Mouse (Mus musculus): ENCODE data around the gene H2-K1. TPM values are rescaled to one million over a fixed set of nuclear protein-coding genes. Genes with fewer than 3 reads are reported as not detected.

Gene H2-K1
- polyA plus RNA-seq, 1 experiment from 2014 or later = 100 TPM

GRCm38 (mm10) chr17:33980181-33981035, 19.7 kb downstream of the H2-K1 start:
- no peak overlapping the region; the same call in 1 of the 2 replicates for H3K9ac ChIP-seq (ENCODE audit: low read length)
- H3K4me3 ChIP-seq (ENCODE audit: low read length) = no peak overlapping the region
- peak overlapping the region; percentile 75; the same call in 1 of the 2 replicates for H3K4me2 ChIP-seq (ENCODE audit: low read depth, low read length)
- H3K27me3 ChIP-seq (ENCODE audit: control insufficient read depth, insufficient read depth, low read length) = peaks cover 36% of the 10 kb centered on the region
- ATAC-seq (replicated peaks; ENCODE audit: extremely low read depth, insufficient read depth, low FRiP score) = peak; percentile 5; the same call in 1 of the 2 replicates
- 69% methylated on average over 19 of the region's 19 CpGs for WGBS
- H3K36me3 ChIP-seq (ENCODE audit: control insufficient read depth, insufficient read depth) = no peaks in the 10 kb centered on the region
- peaks cover 16% of the 10 kb centered on the region for H3K4me1 ChIP-seq (ENCODE audit: control insufficient read depth, insufficient read depth, low read length)
- H3K9me3 ChIP-seq (replicated peaks; ENCODE audit: control insufficient read depth, low read length) = no peaks in the 10 kb centered on the region
- H3K27ac ChIP-seq (ENCODE audit: low read length) = peak overlapping the region; percentile 50

- Histone ChIP-seq H3K36me3 (ENCODE audit: control insufficient read depth, insufficient read depth) (no peaks in the 10 kb centered on the region), H3K9me3 (replicated peaks; ENCODE audit: control insufficient read depth, low read length) (no peaks in the 10 kb centered on the region), H3K27ac (ENCODE audit: low read length) (no peak overlapping the region), H3K9ac (ENCODE audit: low read length) (no peak overlapping the region), H3K27me3 (ENCODE audit: control insufficient read depth, insufficient read depth, low read length) (peaks cover 36% of the 10 kb centered on the region), H3K4me2 (ENCODE audit: low read depth, low read length) (no peak overlapping the region), H3K4me3 (ENCODE audit: low read length) (no peak overlapping the region), H3K4me1 (ENCODE audit: control insufficient read depth, insufficient read depth, low read length) (peaks cover 16% of the 10 kb centered on the region)
- no peak for ATAC-seq (replicated peaks; ENCODE audit: extremely low read depth, insufficient read depth, low FRiP score)
- 52% methylated on average over 6 of the region's 6 CpGs for WGBS
Observed at GRCm38 (mm10) chr17:33979512-33980050, 20.6 kb downstream of the H2-K1 start.

GRCm38 (mm10) chr17:33978631-33979031, 21.5 kb downstream of the H2-K1 start:
- no peaks in the 10 kb centered on the region for H3K36me3 ChIP-seq (ENCODE audit: control insufficient read depth, insufficient read depth)
- ATAC-seq (replicated peaks; ENCODE audit: extremely low read depth, insufficient read depth, low FRiP score) = 0 out of 2 replicates have a peak, but pooled peaks have one; percentile 10
- WGBS = under 1% methylated on average over 17 of the region's 17 CpGs
- no peak overlapping the region for H3K27ac ChIP-seq (ENCODE audit: low read length)
- peak overlapping the region; percentile 64 for H3K4me2 ChIP-seq (ENCODE audit: low read depth, low read length)
- H3K4me1 ChIP-seq (ENCODE audit: control insufficient read depth, insufficient read depth, low read length) = peaks cover 16% of the 10 kb centered on the region
- H3K27me3 ChIP-seq (ENCODE audit: control insufficient read depth, insufficient read depth, low read length) = peaks cover 38% of the 10 kb centered on the region
- peak overlapping the region; percentile 52 for H3K4me3 ChIP-seq (ENCODE audit: low read length)
- H3K9ac ChIP-seq (ENCODE audit: low read length) = peak overlapping the region; percentile 34
- H3K9me3 ChIP-seq (replicated peaks; ENCODE audit: control insufficient read depth, low read length) = no peaks in the 10 kb centered on the region

DNA sequence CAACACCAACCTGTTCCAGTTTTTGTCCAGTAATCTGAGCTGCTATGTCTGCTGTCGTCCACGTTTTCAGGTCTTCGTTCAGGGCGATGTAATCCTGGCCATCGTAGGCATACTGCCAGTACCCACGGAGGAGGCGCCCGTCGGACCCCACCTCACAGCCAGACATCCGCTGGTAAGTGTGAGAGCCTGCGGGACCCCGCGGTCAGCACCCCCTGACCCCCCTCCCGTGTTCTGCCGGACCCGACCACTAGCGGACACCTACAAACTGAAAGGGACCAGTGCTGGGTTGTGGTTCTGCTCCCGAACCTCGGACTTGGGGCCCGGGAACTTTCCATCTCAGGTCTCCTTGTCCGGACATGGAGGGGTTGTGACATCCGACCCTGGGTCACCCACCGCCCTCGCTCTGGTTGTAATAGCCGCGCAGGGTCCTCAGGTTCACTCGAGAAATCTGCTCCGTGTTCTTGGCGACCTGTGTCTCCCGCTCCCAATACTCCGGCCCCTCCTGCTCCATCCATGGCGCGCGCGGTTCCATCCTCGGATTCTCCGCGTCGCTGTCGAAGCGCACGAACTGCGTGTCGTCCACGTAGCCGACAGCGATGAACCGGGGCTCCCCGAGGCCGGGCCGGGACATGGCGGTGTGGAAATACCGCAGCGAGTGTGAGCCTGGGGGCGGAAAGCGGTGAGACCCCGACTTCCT, 22.1 kb downstream of the H2-K1 start:
- no peak for ATAC-seq (replicated peaks; ENCODE audit: extremely low read depth, insufficient read depth, low FRiP score)
- Histone ChIP-seq H3K9ac (ENCODE audit: low read length) (peak overlapping the region; percentile 34), H3K4me1 (ENCODE audit: control insufficient read depth, insufficient read depth, low read length) (peaks cover 16% of the 10 kb centered on the region), H3K27ac (ENCODE audit: low read length) (no peak overlapping the region), H3K27me3 (ENCODE audit: control insufficient read depth, insufficient read depth, low read length) (peaks cover 38% of the 10 kb centered on the region), H3K9me3 (replicated peaks; ENCODE audit: control insufficient read depth, low read length) (no peaks in the 10 kb centered on the region), H3K4me2 (ENCODE audit: low read depth, low read length) (peak overlapping the region; percentile 64), H3K36me3 (ENCODE audit: control insufficient read depth, insufficient read depth) (no peaks in the 10 kb centered on the region), H3K4me3 (ENCODE audit: low read length) (peak overlapping the region; percentile 52)
- 2% methylated on average over 57 of the region's 57 CpGs for WGBS

DNA sequence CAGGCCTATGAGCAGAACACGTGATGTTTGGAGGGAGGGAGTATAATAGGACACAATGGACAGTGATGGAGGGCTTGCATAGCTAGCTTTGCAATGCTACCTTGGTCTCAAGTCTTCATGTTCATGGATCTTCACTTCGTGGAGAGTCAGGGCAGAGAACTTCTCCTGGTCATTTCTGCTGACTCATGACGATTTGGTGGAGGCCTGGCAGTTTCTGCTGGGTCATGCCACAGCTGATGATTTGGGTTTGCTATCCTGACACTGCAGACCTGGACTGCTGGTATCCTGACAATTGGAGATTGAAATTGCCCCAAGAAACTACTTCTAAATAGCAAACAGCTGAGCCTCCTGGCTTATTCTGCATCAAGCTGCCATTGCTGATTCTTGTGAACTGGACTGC, 26.6 kb downstream of the H2-K1 start:
- Histone ChIP-seq H3K4me2 (ENCODE audit: low read depth, low read length) (no peak overlapping the region), H3K4me1 (ENCODE audit: control insufficient read depth, insufficient read depth, low read length) (peaks cover 7% of the 10 kb centered on the region), H3K27ac (ENCODE audit: low read length) (no peak overlapping the region), H3K4me3 (ENCODE audit: low read length) (no peak overlapping the region), H3K9me3 (replicated peaks; ENCODE audit: control insufficient read depth, low read length) (peaks cover 8% of the 10 kb centered on the region), H3K27me3 (ENCODE audit: control insufficient read depth, insufficient read depth, low read length) (peaks cover 22% of the 10 kb centered on the region), H3K36me3 (ENCODE audit: control insufficient read depth, insufficient read depth) (no peaks in the 10 kb centered on the region), H3K9ac (ENCODE audit: low read length) (no peak overlapping the region)
- ATAC-seq (replicated peaks; ENCODE audit: extremely low read depth, insufficient read depth, low FRiP score) = no peak
- 57% methylated on average over 3 of the region's 3 CpGs for WGBS

DNA sequence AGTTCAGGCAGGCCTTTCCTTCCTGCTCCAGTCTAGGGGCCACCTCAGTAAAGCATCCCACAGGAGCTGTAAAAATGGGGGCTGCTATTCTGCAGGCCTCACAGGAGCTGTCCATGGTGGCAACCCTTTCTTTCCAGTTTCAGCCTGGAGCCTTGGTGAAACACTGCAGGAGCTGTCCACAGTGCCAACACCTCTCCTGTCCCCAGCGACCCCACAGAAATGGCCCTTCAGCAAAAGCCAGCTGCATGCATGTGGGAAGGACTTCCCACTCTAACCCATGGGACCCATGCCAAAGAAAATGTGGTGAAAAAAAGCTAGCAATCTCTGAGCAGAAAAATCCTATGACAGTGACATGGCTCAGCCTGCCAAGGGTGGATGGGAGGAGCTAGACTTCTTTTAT, 27.5 kb downstream of the H2-K1 start:
- H3K9me3 ChIP-seq (replicated peaks; ENCODE audit: control insufficient read depth, low read length) = peaks cover 8% of the 10 kb centered on the region
- H3K4me1 ChIP-seq (ENCODE audit: control insufficient read depth, insufficient read depth, low read length) = no peaks in the 10 kb centered on the region
- no peak for ATAC-seq (replicated peaks; ENCODE audit: extremely low read depth, insufficient read depth, low FRiP score)
- H3K27me3 ChIP-seq (ENCODE audit: control insufficient read depth, insufficient read depth, low read length) = peaks cover 14% of the 10 kb centered on the region
- H3K4me2 ChIP-seq (ENCODE audit: low read depth, low read length) = no peak overlapping the region
- 3% methylated on average over 1 of the region's 1 CpGs for WGBS
- H3K9ac ChIP-seq (ENCODE audit: low read length) = no peak overlapping the region
- H3K4me3 ChIP-seq (ENCODE audit: low read length) = no peak overlapping the region
- no peaks in the 10 kb centered on the region for H3K36me3 ChIP-seq (ENCODE audit: control insufficient read depth, insufficient read depth)
- no peak overlapping the region for H3K27ac ChIP-seq (ENCODE audit: low read length)

GRCm38 (mm10) chr17:33969394-33969793, 30.8 kb downstream of the H2-K1 start:
- Histone ChIP-seq H3K4me3 (ENCODE audit: low read length) (no peak overlapping the region), H3K9me3 (replicated peaks; ENCODE audit: control insufficient read depth, low read length) (peaks cover 8% of the 10 kb centered on the region), H3K4me1 (ENCODE audit: control insufficient read depth, insufficient read depth, low read length) (no peaks in the 10 kb centered on the region), H3K27ac (ENCODE audit: low read length) (no peak overlapping the region), H3K9ac (ENCODE audit: low read length) (no peak overlapping the region), H3K4me2 (ENCODE audit: low read depth, low read length) (no peak overlapping the region), H3K27me3 (ENCODE audit: control insufficient read depth, insufficient read depth, low read length) (0 out of 2 replicates have a peak, but pooled peaks cover 2% of the 10 kb centered on the region), H3K36me3 (ENCODE audit: control insufficient read depth, insufficient read depth) (no peaks in the 10 kb centered on the region)
- 71% methylated on average over 4 of the region's 4 CpGs for WGBS
- ATAC-seq (replicated peaks; ENCODE audit: extremely low read depth, insufficient read depth, low FRiP score) = no peak

DNA sequence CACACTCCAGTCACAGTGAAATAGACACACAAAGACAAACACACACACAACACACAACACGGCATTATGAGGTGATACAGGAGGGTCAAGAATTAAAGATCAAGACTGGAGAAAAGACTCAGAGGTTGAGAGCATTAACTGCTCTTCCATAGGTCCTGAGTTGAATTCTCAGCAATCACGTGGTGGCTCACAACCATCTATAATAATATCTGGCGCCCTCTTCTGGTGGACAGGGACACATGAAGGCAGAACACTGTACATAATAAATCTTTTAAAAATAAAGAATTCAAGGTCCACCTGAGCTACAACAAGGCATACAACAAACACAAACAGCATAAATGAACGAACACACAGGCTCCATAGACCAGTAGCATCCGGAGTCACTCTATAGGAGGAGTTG, 31.2 kb downstream of the H2-K1 start:
- peaks cover 8% of the 10 kb centered on the region for H3K9me3 ChIP-seq (replicated peaks; ENCODE audit: control insufficient read depth, low read length)
- no peaks in the 10 kb centered on the region for H3K4me1 ChIP-seq (ENCODE audit: control insufficient read depth, insufficient read depth, low read length)
- H3K27me3 ChIP-seq (ENCODE audit: control insufficient read depth, insufficient read depth, low read length) = no peaks in the 10 kb centered on the region
- H3K9ac ChIP-seq (ENCODE audit: low read length) = no peak overlapping the region
- H3K4me2 ChIP-seq (ENCODE audit: low read depth, low read length) = no peak overlapping the region
- no peak; the same call in 1 of the 2 replicates for ATAC-seq (replicated peaks; ENCODE audit: extremely low read depth, insufficient read depth, low FRiP score)
- WGBS = 31% methylated on average over 5 of the region's 5 CpGs
- no peaks in the 10 kb centered on the region for H3K36me3 ChIP-seq (ENCODE audit: control insufficient read depth, insufficient read depth)
- no peak overlapping the region for H3K4me3 ChIP-seq (ENCODE audit: low read length)
- no peak overlapping the region for H3K27ac ChIP-seq (ENCODE audit: low read length)

DNA sequence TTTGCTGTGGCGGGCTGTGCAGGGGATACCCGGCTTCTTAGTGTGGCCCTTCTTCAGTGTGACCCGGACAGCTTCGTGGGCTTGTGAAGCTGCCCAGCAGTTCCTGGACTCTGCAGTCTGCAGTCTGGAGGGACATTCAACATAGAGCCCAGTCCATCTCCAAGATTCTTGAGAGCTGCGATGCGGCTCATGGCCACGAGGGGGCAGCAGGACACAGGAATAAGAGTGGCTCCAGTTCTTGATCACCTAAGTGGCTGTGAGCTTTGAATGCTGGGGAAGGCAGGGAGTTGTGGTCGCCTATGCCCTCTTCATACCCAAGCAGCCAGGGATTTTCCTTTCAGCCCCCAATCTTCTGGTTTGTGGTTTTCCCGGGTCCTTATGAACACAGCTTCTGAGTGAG, 31.7 kb downstream of the H2-K1 start:
- ATAC-seq (replicated peaks; ENCODE audit: extremely low read depth, insufficient read depth, low FRiP score) = peak; percentile 70
- Histone ChIP-seq H3K27me3 (ENCODE audit: control insufficient read depth, insufficient read depth, low read length) (no peaks in the 10 kb centered on the region), H3K4me3 (ENCODE audit: low read length) (no peak overlapping the region), H3K9ac (ENCODE audit: low read length) (no peak overlapping the region), H3K9me3 (replicated peaks; ENCODE audit: control insufficient read depth, low read length) (peaks cover 8% of the 10 kb centered on the region), H3K36me3 (ENCODE audit: control insufficient read depth, insufficient read depth) (no peaks in the 10 kb centered on the region), H3K4me1 (ENCODE audit: control insufficient read depth, insufficient read depth, low read length) (no peaks in the 10 kb centered on the region), H3K27ac (ENCODE audit: low read length) (no peak overlapping the region), H3K4me2 (ENCODE audit: low read depth, low read length) (no peak overlapping the region)
- WGBS = 3% methylated on average over 9 of the region's 9 CpGs
